Mouse (Mus musculus): Measurements from ENCODE around the gene Gpr61. TPM values are rescaled to one million over a fixed set of nuclear protein-coding genes. Genes with fewer than 3 reads are reported as not detected.

Gpr61 gene
- polyA plus RNA-seq, 1 experiment from 2014 or later: 0.19 TPM

- Histone ChIP-seq H3K27me3 (replicated peaks) (no peaks in the 10 kb centered on the region), H3K4me3 (replicated peaks) (no peak overlapping the region), H3K4me1 (0 out of 2 replicates have a peak, but pooled peaks cover 8% of the 10 kb centered on the region), H3K4me2 (no peak overlapping the region), H3K9ac (no peak overlapping the region), H3K27ac (no peak overlapping the region), H3K9me3 (no peaks in the 10 kb centered on the region), H3K36me3 (no peaks in the 10 kb centered on the region)
- ATAC-seq (ENCODE audit: insufficient read depth, low FRiP score, low read depth): no peak
- 81% methylated on average over 4 of the region's 4 CpGs for WGBS
Observed at GRCm38 (mm10) chr3:108140786-108141185, 13.9 kb downstream of the Gpr61 start.

GRCm38 (mm10) chr3:108139113-108139512 lies 15.6 kb downstream of the Gpr61 start:
- ATAC-seq (ENCODE audit: insufficient read depth, low FRiP score, low read depth): no peak
- H3K9me3 ChIP-seq: no peaks in the 10 kb centered on the region
- 71% methylated on average over 1 of the region's 1 CpGs for WGBS

DNA sequence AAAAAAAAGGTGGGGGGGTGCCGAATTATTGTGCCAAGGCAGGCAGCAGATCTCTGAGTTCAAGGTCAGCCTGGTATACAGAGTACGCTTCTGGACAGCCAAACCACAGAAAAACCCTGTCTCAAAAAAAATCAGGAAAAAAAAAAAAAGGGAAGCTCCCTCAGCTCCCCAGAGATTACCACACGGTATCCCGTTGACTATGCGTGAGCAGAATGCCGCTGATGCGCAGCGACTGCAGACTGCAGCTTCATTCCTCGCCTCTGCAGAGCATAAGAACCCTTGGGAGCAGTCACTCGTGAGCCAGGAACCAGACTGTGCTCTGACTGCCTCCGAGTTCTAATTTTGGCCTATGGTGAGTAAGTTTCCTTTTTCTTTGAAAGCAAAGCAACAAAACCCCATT lies 20.0 kb downstream of the Gpr61 start:
- H3K4me3 ChIP-seq (replicated peaks): no peak overlapping the region
- no peak overlapping the region for H3K9ac ChIP-seq
- no peaks in the 10 kb centered on the region for H3K9me3 ChIP-seq
- no peak for ATAC-seq (ENCODE audit: insufficient read depth, low FRiP score, low read depth)
- H3K4me2 ChIP-seq: no peak overlapping the region
- 0 out of 2 replicates have a peak, but pooled peaks cover 13% of the 10 kb centered on the region for H3K4me1 ChIP-seq
- WGBS: 74% methylated on average over 11 of the region's 11 CpGs
- H3K27me3 ChIP-seq (replicated peaks): no peaks in the 10 kb centered on the region
- no peaks in the 10 kb centered on the region for H3K36me3 ChIP-seq
- H3K27ac ChIP-seq: no peak overlapping the region

More at GRCm38 (mm10) chr3:108139113-108139512, 15.6 kb downstream of the Gpr61 start:
- Histone ChIP-seq H3K4me2 (no peak overlapping the region), H3K4me3 (replicated peaks) (no peak overlapping the region), H3K36me3 (no peaks in the 10 kb centered on the region), H3K27ac (no peak overlapping the region), H3K9ac (no peak overlapping the region), H3K4me1 (0 out of 2 replicates have a peak, but pooled peaks cover 2% of the 10 kb centered on the region), H3K27me3 (replicated peaks) (no peaks in the 10 kb centered on the region)

GRCm38 (mm10) chr3:108132484-108132883 lies 22.2 kb downstream of the Gpr61 start:
- ATAC-seq (ENCODE audit: insufficient read depth, low FRiP score, low read depth): no peak
- Histone ChIP-seq H3K4me1 (0 out of 2 replicates have a peak, but pooled peaks cover 13% of the 10 kb centered on the region), H3K9me3 (no peaks in the 10 kb centered on the region), H3K4me3 (replicated peaks) (no peak overlapping the region), H3K27ac (0 out of 2 replicates have a peak overlapping the region, but pooled peaks have one; percentile 42), H3K27me3 (replicated peaks) (no peaks in the 10 kb centered on the region), H3K4me2 (no peak overlapping the region), H3K36me3 (no peaks in the 10 kb centered on the region), H3K9ac (no peak overlapping the region)
- 76% methylated on average over 1 of the region's 1 CpGs for WGBS

DNA sequence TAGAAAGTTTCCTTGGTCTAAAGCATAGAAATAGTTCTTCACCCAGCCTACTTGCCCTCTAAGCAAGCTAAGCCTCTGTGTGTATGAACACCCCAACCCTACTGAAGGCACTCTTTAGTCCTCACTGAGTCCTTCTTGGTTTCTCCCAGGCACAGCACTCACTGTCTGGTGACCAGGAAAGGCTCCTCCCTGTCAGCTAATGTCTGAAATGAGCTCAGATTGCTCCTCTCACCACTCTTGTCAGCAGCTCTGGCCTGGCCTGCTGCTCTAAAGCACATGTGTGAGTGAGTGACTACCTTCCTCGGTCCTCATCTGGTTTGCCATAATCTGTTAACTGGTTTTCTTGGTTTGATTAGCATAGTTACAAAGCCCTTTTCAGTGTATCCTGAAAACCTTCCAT lies 22.9 kb downstream of the Gpr61 start:
- H3K4me2 ChIP-seq: no peak overlapping the region
- no peak overlapping the region for H3K4me3 ChIP-seq (replicated peaks)
- H3K27ac ChIP-seq: peak overlapping the region; percentile 42; the same call in 1 of the 2 replicates
- no peaks in the 10 kb centered on the region for H3K27me3 ChIP-seq (replicated peaks)
- no peak for ATAC-seq (ENCODE audit: insufficient read depth, low FRiP score, low read depth)
- H3K9me3 ChIP-seq: no peaks in the 10 kb centered on the region
- H3K9ac ChIP-seq: no peak overlapping the region
- 0 out of 2 replicates have a peak, but pooled peaks cover 13% of the 10 kb centered on the region for H3K4me1 ChIP-seq
- H3K36me3 ChIP-seq: no peaks in the 10 kb centered on the region
- 72% methylated on average over 1 of the region's 1 CpGs for WGBS

DNA sequence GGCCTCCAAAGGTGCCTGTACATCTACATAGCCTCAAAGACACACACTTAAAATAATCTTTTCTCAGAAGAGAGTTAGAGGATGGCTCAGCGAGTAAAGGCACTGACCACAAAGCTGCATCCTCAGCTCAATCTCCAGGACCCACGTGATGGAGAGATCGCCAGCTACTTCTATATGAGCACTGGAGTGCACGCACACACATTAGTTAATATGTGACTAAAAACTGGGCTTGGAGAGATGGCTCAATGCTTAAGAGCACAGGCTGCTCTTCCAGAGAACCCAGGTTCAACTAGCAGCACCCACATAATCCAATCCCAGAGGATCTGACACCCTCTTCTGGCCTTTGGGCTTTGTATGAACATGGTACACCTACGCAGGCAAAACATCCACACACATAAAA lies 23.5 kb downstream of the Gpr61 start:
- 68% methylated on average over 5 of the region's 5 CpGs for WGBS

DNA sequence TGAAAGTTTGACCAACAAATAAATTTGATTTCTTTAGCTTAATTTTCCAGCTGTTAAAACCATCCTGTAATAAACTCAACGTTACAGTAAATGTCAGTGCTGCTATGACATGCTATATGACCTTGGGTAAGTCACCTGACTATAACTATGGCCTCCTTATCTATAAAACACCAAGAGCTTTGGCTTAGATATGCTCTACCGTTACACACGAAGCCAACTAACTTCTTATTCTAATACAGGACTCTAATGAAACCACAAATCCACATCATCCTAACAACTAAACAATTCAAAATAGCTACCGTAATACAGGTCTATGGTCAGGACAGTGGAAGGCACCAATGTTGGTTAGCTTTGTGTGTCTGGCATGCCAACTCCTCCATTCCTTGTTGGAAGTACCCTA lies 24.9 kb downstream of the Gpr61 start:
- no peaks in the 10 kb centered on the region for H3K36me3 ChIP-seq
- H3K9ac ChIP-seq: no peak overlapping the region
- no peak overlapping the region for H3K27ac ChIP-seq
- peak; percentile 48; the same call in 1 of the 2 replicates for ATAC-seq (ENCODE audit: insufficient read depth, low FRiP score, low read depth)
- no peak overlapping the region for H3K4me3 ChIP-seq (replicated peaks)
- H3K4me1 ChIP-seq: 0 out of 2 replicates have a peak, but pooled peaks cover 13% of the 10 kb centered on the region
- H3K9me3 ChIP-seq: no peaks in the 10 kb centered on the region
- H3K4me2 ChIP-seq: no peak overlapping the region
- H3K27me3 ChIP-seq (replicated peaks): no peaks in the 10 kb centered on the region
- 79% methylated on average over 4 of the region's 4 CpGs for WGBS

More for the DNA sequence above, 23.5 kb downstream of the Gpr61 start:
- Histone ChIP-seq H3K9me3 (no peaks in the 10 kb centered on the region), H3K27ac (peak overlapping the region; percentile 42; the same call in 1 of the 2 replicates), H3K4me2 (no peak overlapping the region), H3K4me1 (0 out of 2 replicates have a peak, but pooled peaks cover 13% of the 10 kb centered on the region), H3K36me3 (no peaks in the 10 kb centered on the region), H3K9ac (no peak overlapping the region), H3K4me3 (replicated peaks) (no peak overlapping the region), H3K27me3 (replicated peaks) (no peaks in the 10 kb centered on the region)
- ATAC-seq (ENCODE audit: insufficient read depth, low FRiP score, low read depth): peak; percentile 47; the same call in 1 of the 2 replicates

DNA sequence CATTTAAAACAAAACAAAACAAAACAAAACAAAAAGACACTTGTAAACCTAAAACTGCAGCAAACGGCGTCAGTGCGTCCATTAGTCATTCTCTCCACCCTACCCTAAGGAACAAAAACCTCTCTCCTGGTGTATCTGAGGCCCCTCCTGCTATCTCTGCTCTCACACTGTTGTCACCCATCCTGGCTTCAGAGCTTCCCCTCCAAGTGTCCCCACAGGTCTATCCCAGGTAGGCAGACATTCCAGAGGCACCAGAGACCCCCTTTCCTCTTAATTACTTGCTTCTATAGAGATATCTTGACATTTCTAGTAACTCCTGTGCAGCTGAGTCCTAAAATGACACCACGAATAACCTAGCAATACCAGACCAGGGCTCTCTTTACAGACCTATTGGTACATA lies 25.3 kb downstream of the Gpr61 start:
- 0 out of 2 replicates have a peak, but pooled peaks cover 13% of the 10 kb centered on the region for H3K4me1 ChIP-seq
- H3K9ac ChIP-seq: no peak overlapping the region
- 69% methylated on average over 4 of the region's 4 CpGs for WGBS
- no peaks in the 10 kb centered on the region for H3K9me3 ChIP-seq
- H3K27me3 ChIP-seq (replicated peaks): no peaks in the 10 kb centered on the region
- H3K4me2 ChIP-seq: no peak overlapping the region
- ATAC-seq (ENCODE audit: insufficient read depth, low FRiP score, low read depth): no peak
- H3K36me3 ChIP-seq: no peaks in the 10 kb centered on the region
- H3K27ac ChIP-seq: no peak overlapping the region
- H3K4me3 ChIP-seq (replicated peaks): no peak overlapping the region

- Histone ChIP-seq H3K27me3 (replicated peaks) (no peaks in the 10 kb centered on the region), H3K4me2 (no peak overlapping the region), H3K9ac (no peak overlapping the region), H3K36me3 (no peaks in the 10 kb centered on the region), H3K9me3 (no peaks in the 10 kb centered on the region), H3K4me3 (replicated peaks) (no peak overlapping the region), H3K4me1 (0 out of 2 replicates have a peak, but pooled peaks cover 13% of the 10 kb centered on the region), H3K27ac (no peak overlapping the region)
- ATAC-seq (ENCODE audit: insufficient read depth, low FRiP score, low read depth): no peak
- WGBS: 57% methylated on average over 5 of the region's 5 CpGs
Observed at GRCm38 (mm10) chr3:108128520-108128919, 26.2 kb downstream of the Gpr61 start.

DNA sequence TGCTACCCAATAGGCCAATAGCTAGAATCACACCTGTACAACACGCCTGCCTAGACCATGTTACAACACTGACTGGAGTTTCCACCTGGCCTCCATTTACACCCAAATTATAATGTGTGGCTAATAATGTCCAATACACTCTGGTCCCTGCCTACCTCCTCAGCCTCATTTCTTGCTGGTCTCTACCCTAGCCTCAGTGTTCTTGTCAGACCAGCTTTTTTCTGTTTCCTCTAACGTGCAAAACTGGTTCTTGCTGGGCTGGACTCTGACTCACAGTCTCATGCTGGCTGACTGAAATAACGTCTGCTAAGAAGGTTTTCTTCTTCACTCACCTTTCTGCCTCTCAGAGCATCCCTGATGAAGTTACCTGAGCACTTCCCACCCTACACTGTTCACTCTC lies 28.4 kb downstream of the Gpr61 start:
- H3K27ac ChIP-seq: no peak overlapping the region
- ATAC-seq (ENCODE audit: insufficient read depth, low FRiP score, low read depth): no peak; the same call in 1 of the 2 replicates
- H3K9ac ChIP-seq: no peak overlapping the region
- H3K36me3 ChIP-seq: peaks cover 1% of the 10 kb centered on the region
- 81% methylated on average over 3 of the region's 3 CpGs for WGBS
- no peaks in the 10 kb centered on the region for H3K9me3 ChIP-seq
- H3K4me1 ChIP-seq: 0 out of 2 replicates have a peak, but pooled peaks cover 3% of the 10 kb centered on the region
- H3K4me3 ChIP-seq (replicated peaks): no peak overlapping the region
- H3K4me2 ChIP-seq: no peak overlapping the region
- no peaks in the 10 kb centered on the region for H3K27me3 ChIP-seq (replicated peaks)

DNA sequence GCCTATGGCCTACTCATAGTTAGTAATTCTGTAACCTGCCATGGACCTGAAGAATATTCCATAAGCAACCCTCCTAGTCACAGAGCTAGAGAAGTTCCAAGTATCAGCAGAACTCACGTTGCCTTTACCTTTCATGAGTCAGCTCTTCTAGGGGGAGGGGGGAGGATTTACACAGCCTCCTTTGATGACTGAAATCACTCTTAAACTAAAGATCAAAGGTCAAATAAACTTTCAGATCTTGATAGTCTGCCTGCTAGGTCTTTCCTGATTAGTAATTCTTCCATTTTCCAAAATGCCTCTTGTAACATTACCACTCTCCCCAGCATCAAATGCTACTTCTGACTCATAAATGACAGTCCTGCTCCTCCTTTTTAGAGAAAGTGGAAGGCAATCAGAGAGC lies 30.6 kb downstream of the Gpr61 start:
- no peak for ATAC-seq (ENCODE audit: insufficient read depth, low FRiP score, low read depth)
- H3K27ac ChIP-seq: no peak overlapping the region
- no peaks in the 10 kb centered on the region for H3K9me3 ChIP-seq
- no peak overlapping the region for H3K4me3 ChIP-seq (replicated peaks)
- no peaks in the 10 kb centered on the region for H3K27me3 ChIP-seq (replicated peaks)
- 37% methylated on average over 1 of the region's 1 CpGs for WGBS
- no peak overlapping the region for H3K4me2 ChIP-seq
- H3K36me3 ChIP-seq: peaks cover 12% of the 10 kb centered on the region
- H3K4me1 ChIP-seq: no peaks in the 10 kb centered on the region
- no peak overlapping the region for H3K9ac ChIP-seq

DNA sequence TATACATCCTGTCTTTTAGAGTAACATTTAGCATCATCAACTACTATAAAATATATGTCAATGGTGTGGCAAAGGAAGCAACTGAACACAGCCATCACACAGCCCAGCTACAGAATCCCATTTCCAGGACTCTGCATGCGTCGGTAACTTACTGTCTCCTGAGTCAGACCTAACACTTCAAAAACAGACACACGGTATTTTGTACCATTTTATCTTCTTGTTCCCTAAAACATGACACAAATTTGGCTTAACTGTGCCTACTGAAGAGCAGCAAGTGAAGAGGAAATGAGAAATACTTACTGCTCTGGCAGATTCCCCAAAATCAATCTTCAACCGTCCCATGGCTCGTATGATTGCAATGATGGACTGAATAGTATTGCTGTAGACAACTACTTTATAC lies 31.4 kb downstream of the Gpr61 start:
- H3K4me1 ChIP-seq: no peaks in the 10 kb centered on the region
- no peak overlapping the region for H3K4me3 ChIP-seq (replicated peaks)
- no peak overlapping the region for H3K27ac ChIP-seq
- no peak overlapping the region for H3K9ac ChIP-seq
- H3K27me3 ChIP-seq (replicated peaks): no peaks in the 10 kb centered on the region
- H3K4me2 ChIP-seq: no peak overlapping the region
- WGBS: 84% methylated on average over 5 of the region's 5 CpGs
- H3K9me3 ChIP-seq: no peaks in the 10 kb centered on the region
- no peak for ATAC-seq (ENCODE audit: insufficient read depth, low FRiP score, low read depth)
- H3K36me3 ChIP-seq: peaks cover 17% of the 10 kb centered on the region

DNA sequence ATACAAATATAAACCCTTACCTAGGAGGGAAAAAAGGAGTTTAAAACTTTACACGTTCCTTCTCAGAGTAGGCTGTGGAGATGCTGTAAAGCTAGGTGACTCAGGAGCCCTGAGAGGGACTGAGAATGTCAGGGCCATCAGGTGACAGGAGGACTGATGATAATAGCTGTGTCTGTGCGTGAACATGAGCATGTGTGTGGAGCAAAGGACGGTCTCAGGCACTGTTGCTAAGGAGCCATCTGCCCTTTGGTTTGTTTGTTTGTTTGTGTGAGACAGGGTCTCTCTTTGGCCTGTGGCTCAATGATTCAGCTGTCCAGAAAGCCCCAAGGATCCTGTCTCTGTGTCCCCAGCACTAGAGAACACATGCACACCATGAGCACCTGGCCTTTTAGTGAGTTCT lies 33.6 kb downstream of the Gpr61 start:
- Histone ChIP-seq H3K27me3 (replicated peaks) (no peaks in the 10 kb centered on the region), H3K27ac (no peak overlapping the region), H3K9me3 (no peaks in the 10 kb centered on the region), H3K4me3 (replicated peaks) (no peak overlapping the region), H3K36me3 (peaks cover 17% of the 10 kb centered on the region), H3K4me2 (no peak overlapping the region), H3K4me1 (no peaks in the 10 kb centered on the region), H3K9ac (no peak overlapping the region)
- ATAC-seq (ENCODE audit: insufficient read depth, low FRiP score, low read depth): no peak
- WGBS: 84% methylated on average over 3 of the region's 3 CpGs
